In the genomic region with DNA sequence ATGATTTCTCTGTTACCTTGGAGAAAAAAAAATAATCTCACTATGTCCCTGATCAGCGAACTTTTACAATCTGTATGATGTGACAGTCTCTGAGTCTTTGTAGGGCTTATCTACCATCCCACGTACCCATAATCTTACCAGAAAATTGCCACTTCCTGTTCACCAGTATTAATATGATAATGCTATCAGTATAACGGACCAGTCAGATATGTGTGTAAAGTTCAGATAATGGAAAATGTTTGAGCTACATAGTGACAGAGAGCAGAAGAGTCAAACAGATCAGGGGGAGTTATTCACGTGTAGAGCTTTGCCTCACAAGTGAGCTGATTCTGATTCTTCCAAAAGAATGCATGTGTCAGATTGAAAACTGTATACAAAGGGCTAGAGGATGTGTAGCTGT, we compare ENCODE assay signal across 30 mouse cellular contexts.
DNase-seq lines count a peak whose midpoint lies in the region; ATAC-seq and TF ChIP-seq lines count a peak whose summit lies in the region.
"Had no signal": no experiment of that assay in that cellular context is flagged by ENCODE, and none has a peak within 500 bp of the region (broad histone marks: within the 10 kb centered on the region; RNA-seq: fewer than 3 reads in every experiment).

No protein-coding gene starts in this region.

- TF ChIP-seq POLR2A in cerebellum, adult 2 months (IDR thresholded peaks at IDR 0.05; ENCODE audit: borderline replicate concordance, insufficient read depth, low read length), result no peak

- no peaks in the 10 kb centered on the region; a peak in 1 of 4 replicates for H3K4me1 ChIP-seq in liver, embryonic 14.5 days (replicated peaks; ENCODE audit: control insufficient read depth in 2 of 2, insufficient read depth in 2 of 2, low read length in 1 of 2)
- no peaks in the 10 kb centered on the region for H3K4me1 ChIP-seq in cerebellum, adult 2 months (ENCODE audit: control insufficient read depth, insufficient read depth, low read length)
- H3K4me1 ChIP-seq: heart, embryonic 10.5 days; heart, embryonic 15.5 days; hindbrain, embryonic 12.5 days; lung, embryonic 15.5 days had no signal

- no peaks in the 10 kb centered on the region for H3K36me3 ChIP-seq in liver, embryonic 14.5 days (replicated peaks; ENCODE audit: control insufficient read depth, insufficient read depth, low read depth)
- H3K36me3 ChIP-seq: heart, embryonic 10.5 days; heart, embryonic 15.5 days; hindbrain, embryonic 12.5 days; lung, embryonic 15.5 days had no signal

- H3K4me3 ChIP-seq in liver, embryonic 14.5 days (ENCODE audit: insufficient read depth in 1 of 2, low read depth in 2 of 2, low read length in 2 of 2), result no peak overlapping the region
- no peak overlapping the region for H3K4me3 ChIP-seq in cerebellum, adult 2 months (replicated peaks; ENCODE audit: insufficient read depth, low read depth, low read length)
- H3K4me3 ChIP-seq: erythroblast, embryonic 14.5 days; heart, embryonic 10.5 days; heart, embryonic 15.5 days; hindbrain, embryonic 12.5 days; lung, embryonic 15.5 days had no signal

- intact Hi-C loops in heart, postnatal 25 days (cut with DNase I), result no loop called here

- no peaks in the 10 kb centered on the region for H3K27me3 ChIP-seq in liver, embryonic 14.5 days (ENCODE audit: control insufficient read depth, insufficient read depth, low read length)
- no peaks in the 10 kb centered on the region for H3K27me3 ChIP-seq in cerebellum, adult 2 months (ENCODE audit: control insufficient read depth, insufficient read depth, low read length)
- H3K27me3 ChIP-seq: heart, embryonic 15.5 days; hindbrain, embryonic 12.5 days; lung, embryonic 15.5 days had no signal

- DNase-seq in heart, adult 11 months, result peak; percentile 4
- no peak for DNase-seq in heart, postnatal 25 days (ENCODE audit: low spot score)
- DNase-seq in c-Kit-positive CD71-positive TER-119-negative erythroid progenitor cells, embryonic 14.5 days (ENCODE audit: low read depth), result peak; percentile 28
- DNase-seq in liver, embryonic 14.5 days (ENCODE audit: low read depth in 3 of 3, low spot score in 3 of 3), result peak in 1 of 3 experiments; percentile 1
- DNase-seq in spleen, postnatal 14 days (ENCODE audit: low spot score in 2 of 2), result no peak
- DNase-seq in cerebellum, adult 2 months, result no peak
- DNase-seq in urinary bladder, adult 2 months (ENCODE audit: low spot score), result no peak
- DNase-seq: adrenal gland, adult 2 months; adrenal gland, postnatal 36 days; cerebellum, adult 11 months; cerebellum, adult 9-11 months; gastrocnemius, postnatal 14 days; heart, postnatal 36 days; kidney, adult 8-10 months; layer of hippocampus, adult 9-11 months; lung, postnatal 4 days; midbrain, embryonic 14.5 days; right cerebral cortex, postnatal 25 days; thymus, postnatal 25 days had no signal

- H3K9ac ChIP-seq in liver, embryonic 14.5 days (replicated peaks), result no peak overlapping the region
- H3K9ac ChIP-seq: heart, embryonic 15.5 days; hindbrain, embryonic 12.5 days; lung, embryonic 15.5 days had no signal

- no peak overlapping the region for H3K4me2 ChIP-seq in liver, embryonic 14.5 days (ENCODE audit: low read depth)
- H3K4me2 ChIP-seq: heart, embryonic 15.5 days; hindbrain, embryonic 12.5 days; lung, embryonic 15.5 days had no signal

- peak; percentile 72 for TF ChIP-seq EP300 in liver, embryonic 14.5 days (IDR thresholded peaks at IDR 0.05; ENCODE audit: low read depth)

- H3K27ac ChIP-seq in liver, embryonic 14.5 days, result no peak overlapping the region
- H3K27ac ChIP-seq in cerebellum, adult 2 months (ENCODE audit: insufficient read depth, low read length), result no peak overlapping the region
- H3K27ac ChIP-seq: heart, embryonic 10.5 days; heart, embryonic 15.5 days; hindbrain, embryonic 12.5 days; hindbrain, postnatal 0 days; kidney, postnatal 0 days; lung, embryonic 15.5 days had no signal

- 10% methylated on average over 4 of the region's 4 CpGs for WGBS in liver, embryonic 14.5 days (ENCODE audit: insufficient replicate concordance)
- WGBS in cerebellum, adult 2 months, result 93% methylated on average over 4 of the region's 4 CpGs

- no peaks in the 10 kb centered on the region for H3K9me3 ChIP-seq in liver, embryonic 14.5 days (ENCODE audit: control insufficient read depth, low read length)
- H3K9me3 ChIP-seq: heart, embryonic 10.5 days; lung, embryonic 15.5 days had no signal

- peak; percentile 57; the same call in 1 of the 2 replicates for ATAC-seq in liver, embryonic 14.5 days (ENCODE audit: insufficient read depth)
- no peak for ATAC-seq in inflammation-experienced regulatory T-cells, adult 6 months
- ATAC-seq: activated CD4-positive, CD25-positive, alpha-beta regulatory T cell, adult 4 months; forebrain, embryonic 16.5 days; hindbrain, postnatal 0 days; intestine, embryonic 16.5 days had no signal

- no peak for TF ChIP-seq CTCF in liver, embryonic 14.5 days (IDR thresholded peaks at IDR 0.05; ENCODE audit: low read depth)
- TF ChIP-seq CTCF in cerebellum, adult 2 months (IDR thresholded peaks at IDR 0.05; ENCODE audit: borderline replicate concordance, insufficient read depth, low read depth, low read length), result no peak

Comparison
In these comparisons a context has a peak if more than half of its experiments do, and no peak if none do; other contexts are left out.
1. DNase-seq: peak in heart, adult 11 months (single experiment) and c-Kit-positive CD71-positive TER-119-negative erythroid progenitor cells, embryonic 14.5 days (single experiment); none in heart, postnatal 25 days (single experiment), spleen, postnatal 14 days (0 of 2), cerebellum, adult 2 months (0 of 2) and urinary bladder, adult 2 months (single experiment).